Mouse (Mus musculus) limb, embryonic 13.5 days (tissue): Measurements from ENCODE around the gene Grhl3. TPM values are rescaled to one million over a fixed set of nuclear protein-coding genes. Genes with fewer than 3 reads are reported as not detected.

Source experiments
- ATAC-seq: fragments of 200-750 bp; cut with Nextera tagmentation; 2 replicates; pipeline ENCODE4 v1.8.0; 2017; ENCODE audit warnings: low read depth, moderate number of reproducible peaks, moderate TSS enrichment; ENCODE audit not compliant: low FRiP score
- H3K27ac ChIP-seq: fragments of 300-500 bp; sonication (generic); 2 replicates; pipeline ENCODE4 v1.5.1; 2015; ENCODE audit warnings: inconsistent platforms, mild to moderate bottlenecking, moderate library complexity
- H3K27me3 ChIP-seq: fragments of 300-500 bp; sonication (generic); 2 replicates; pipeline ENCODE4 v1.6.1; 2015; ENCODE audit warnings: mild to moderate bottlenecking, inconsistent platforms
- H3K36me3 ChIP-seq: fragments of 300-500 bp; sonication (generic); 2 replicates; pipeline ENCODE4 v1.6.1; 2015; ENCODE audit warnings: inconsistent platforms, mild to moderate bottlenecking, moderate library complexity
- H3K4me1 ChIP-seq: fragments of 300-500 bp; sonication (generic); 2 replicates; pipeline ENCODE4 v1.6.1; 2015; ENCODE audit warnings: inconsistent platforms
- H3K4me2 ChIP-seq: fragments of 300-500 bp; sonication (generic); replicated peaks from 2 replicates; pipeline ENCODE4 v1.6.1; 2015; ENCODE audit warnings: inconsistent platforms, mild to moderate bottlenecking, moderate library complexity
- H3K4me3 ChIP-seq: fragments of 300-500 bp; sonication (generic); 2 replicates; pipeline ENCODE4 v1.5.1; 2015; ENCODE audit warnings: moderate library complexity, mild to moderate bottlenecking, inconsistent platforms
- H3K9ac ChIP-seq: fragments of 300-500 bp; sonication (generic); 2 replicates; pipeline ENCODE4 v1.6.1; 2015; ENCODE audit warnings: mild to moderate bottlenecking, inconsistent platforms
- H3K9me3 ChIP-seq: fragments of 300-500 bp; sonication (generic); 2 replicates; pipeline ENCODE4 v1.6.1; 2016; ENCODE audit warnings: inconsistent platforms
- WGBS: fragments of 180-500 bp; shearing (Covaris S2); methylation state at CpG from one replicate; pipeline ENCODE4 v1.1.7; 2015; 5-methylcytosine and 5-hydroxymethylcytosine counted together
- polyA plus RNA-seq: library from polyadenylated mRNA; unstranded; fragments of >200 nt; fragmentation: Nextera tagmentation; extraction: Ambion mirVana; gene quantifications from 2 replicates; pipeline ENCODE4 v1.2.1, GENCODE M21; 2015

The Grhl3 gene
- polyA plus RNA-seq, 1 experiment from 2014 or later: 21.1 TPM

DNA sequence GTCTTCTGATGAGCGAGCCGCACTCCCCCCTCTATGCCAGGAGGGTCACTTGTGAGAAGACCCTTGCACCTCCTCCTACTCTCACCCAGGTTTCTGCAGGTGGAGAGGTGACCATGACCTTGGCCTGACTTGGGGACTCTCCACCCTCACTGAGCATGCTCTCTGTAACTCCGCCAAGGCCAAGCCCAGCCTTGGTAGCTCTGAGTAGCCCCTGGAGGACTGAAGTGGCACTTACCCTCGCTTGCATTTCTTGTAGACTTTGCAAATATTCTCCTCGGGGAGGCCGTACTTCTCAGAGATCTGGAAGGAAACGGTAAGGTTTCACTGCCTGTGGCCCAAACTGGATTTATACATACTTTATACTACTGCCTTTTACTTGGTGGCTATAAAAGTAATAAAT lies 27.4 kb downstream of the Grhl3 start:
- no peaks in the 10 kb centered on the region for H3K9me3 ChIP-seq
- H3K27ac ChIP-seq: no peak overlapping the region
- H3K36me3 ChIP-seq: no peaks in the 10 kb centered on the region
- no peak overlapping the region for H3K4me3 ChIP-seq
- no peak for ATAC-seq
- no peak overlapping the region for H3K9ac ChIP-seq
- H3K4me2 ChIP-seq: no peak overlapping the region
- H3K27me3 ChIP-seq: peaks cover 8% of the 10 kb centered on the region
- H3K4me1 ChIP-seq: peaks cover 72% of the 10 kb centered on the region
- WGBS: 71% methylated on average over 7 of the region's 7 CpGs

DNA sequence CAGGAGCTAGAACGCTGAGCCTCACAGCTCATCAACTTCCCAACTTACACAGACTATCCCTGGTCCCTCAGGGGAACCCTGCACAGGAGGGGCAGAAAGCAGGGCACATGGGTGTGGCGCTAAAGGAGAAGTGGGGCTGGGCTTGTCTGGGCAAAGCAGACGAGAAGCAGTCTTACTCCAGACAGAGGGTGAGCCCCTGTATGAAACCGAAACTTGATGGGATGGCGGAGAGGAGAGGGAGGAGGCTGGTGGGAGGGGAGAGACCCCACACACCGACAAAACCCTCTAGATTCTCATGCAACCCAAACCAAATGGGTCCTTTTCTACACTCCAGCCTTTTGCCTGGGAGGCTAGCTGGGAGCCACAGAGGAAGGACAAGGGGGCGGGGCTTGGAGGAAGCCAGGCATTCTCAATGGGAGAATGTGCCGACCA lies 28.3 kb downstream of the Grhl3 start:
- H3K27ac ChIP-seq: 0 out of 2 replicates have a peak overlapping the region, but pooled peaks have one; percentile 22
- WGBS: 5% methylated on average over 8 of the region's 8 CpGs
- H3K4me1 ChIP-seq: peaks cover 63% of the 10 kb centered on the region
- no peaks in the 10 kb centered on the region for H3K36me3 ChIP-seq
- H3K4me2 ChIP-seq: peak overlapping the region; percentile 58
- H3K27me3 ChIP-seq: no peaks in the 10 kb centered on the region; the same call in 1 of the 2 replicates
- no peak for ATAC-seq
- H3K9me3 ChIP-seq: no peaks in the 10 kb centered on the region
- H3K4me3 ChIP-seq: peak overlapping the region; percentile 30
- peak overlapping the region; percentile 58 for H3K9ac ChIP-seq

DNA sequence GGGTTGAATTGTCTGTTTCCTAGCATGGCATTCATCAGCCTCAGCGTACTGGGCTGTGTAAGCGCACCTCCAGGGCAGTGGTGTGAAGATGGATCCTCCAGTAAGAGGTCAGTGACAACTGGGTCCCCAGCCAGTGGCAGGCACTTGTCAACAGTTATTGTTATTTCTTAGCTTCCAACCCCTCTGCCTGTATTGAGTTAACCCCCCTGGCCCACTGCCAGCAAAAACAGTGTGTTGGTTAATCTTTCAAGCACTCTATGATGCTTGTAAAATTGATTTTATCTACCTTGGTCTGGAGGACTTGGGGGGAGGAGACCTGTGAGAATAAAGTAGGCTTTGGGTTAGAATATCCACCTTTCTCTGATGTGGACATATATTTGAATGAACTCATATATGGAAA lies 29.1 kb downstream of the Grhl3 start:
- Histone ChIP-seq H3K4me3 (no peak overlapping the region), H3K9ac (no peak overlapping the region), H3K4me1 (peaks cover 54% of the 10 kb centered on the region), H3K4me2 (no peak overlapping the region), H3K9me3 (no peaks in the 10 kb centered on the region), H3K27me3 (no peaks in the 10 kb centered on the region), H3K36me3 (no peaks in the 10 kb centered on the region), H3K27ac (no peak overlapping the region)
- no peak for ATAC-seq
- WGBS: 77% methylated on average over 2 of the region's 2 CpGs

DNA sequence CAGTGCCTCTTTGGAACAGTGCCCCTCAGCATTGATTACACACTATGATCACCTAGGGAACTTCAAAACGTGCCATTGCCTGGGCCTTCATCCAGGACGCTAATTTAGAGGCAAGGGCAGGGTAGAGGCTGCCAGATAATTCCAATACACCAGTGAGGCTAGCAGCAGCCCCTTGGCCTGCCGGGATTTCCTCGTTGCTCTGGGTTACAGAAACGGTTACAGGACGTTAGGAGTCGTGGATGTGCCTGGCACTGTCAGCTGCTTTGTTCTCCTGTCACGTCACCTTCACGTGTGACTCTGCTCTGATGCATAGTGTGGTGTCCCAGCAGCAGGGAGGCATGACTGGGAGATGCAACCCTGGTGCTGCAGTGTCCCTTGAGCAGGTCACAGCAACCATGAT lies 33.4 kb downstream of the Grhl3 start:
- H3K4me2 ChIP-seq: no peak overlapping the region
- H3K9ac ChIP-seq: no peak overlapping the region
- no peak overlapping the region for H3K4me3 ChIP-seq
- no peaks in the 10 kb centered on the region for H3K27me3 ChIP-seq
- ATAC-seq: no peak
- WGBS: 67% methylated on average over 9 of the region's 9 CpGs
- peaks cover 12% of the 10 kb centered on the region for H3K4me1 ChIP-seq
- no peak overlapping the region for H3K27ac ChIP-seq
- no peaks in the 10 kb centered on the region for H3K36me3 ChIP-seq
- H3K9me3 ChIP-seq: 0 out of 2 replicates have a peak, but pooled peaks cover under 1% of the 10 kb centered on the region

DNA sequence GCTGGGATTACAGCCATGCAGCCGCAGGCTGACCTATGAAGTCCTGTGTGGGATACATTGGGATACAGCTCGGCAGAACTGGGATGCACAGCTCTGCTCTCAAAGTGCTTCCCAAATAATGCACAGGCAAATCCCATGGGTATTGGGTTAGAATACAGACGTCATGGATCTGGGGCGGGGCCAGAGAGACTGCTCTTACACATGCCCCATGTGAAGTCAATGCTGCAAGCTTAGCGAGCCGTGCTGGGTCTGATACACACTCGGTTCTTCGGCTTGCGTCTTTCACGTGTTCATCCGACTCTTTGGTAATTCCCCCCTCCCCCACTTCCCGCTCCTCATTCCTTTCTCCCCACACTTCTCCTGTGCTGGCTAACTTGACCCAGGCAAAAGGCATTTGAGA lies 34.4 kb downstream of the Grhl3 start:
- Histone ChIP-seq H3K4me2 (no peak overlapping the region), H3K9me3 (0 out of 2 replicates have a peak, but pooled peaks cover 5% of the 10 kb centered on the region), H3K9ac (no peak overlapping the region), H3K27ac (no peak overlapping the region), H3K4me3 (no peak overlapping the region), H3K4me1 (peaks cover 2% of the 10 kb centered on the region), H3K27me3 (no peaks in the 10 kb centered on the region), H3K36me3 (no peaks in the 10 kb centered on the region)
- ATAC-seq: no peak
- WGBS: 84% methylated on average over 12 of the region's 12 CpGs

DNA sequence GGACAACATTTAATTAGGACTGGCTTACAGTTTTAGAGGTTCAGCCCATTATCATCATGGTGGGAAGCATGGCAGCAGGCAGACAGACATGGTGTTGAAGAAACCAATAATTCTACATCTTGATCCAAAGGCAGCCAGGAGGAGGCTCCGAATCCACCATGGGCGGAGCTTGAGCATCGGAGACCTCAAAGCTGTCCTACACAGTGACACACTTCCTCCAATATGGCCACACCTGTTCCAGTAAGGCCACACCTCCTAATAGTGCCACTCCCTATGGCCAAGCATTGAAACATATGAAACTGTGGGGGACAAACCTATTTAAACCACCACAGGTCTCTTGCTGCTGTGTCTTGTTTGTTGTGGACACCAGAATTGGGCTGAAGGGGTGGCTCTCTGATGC lies 38.4 kb downstream of the Grhl3 start:
- H3K36me3 ChIP-seq: no peaks in the 10 kb centered on the region
- 0 out of 2 replicates have a peak, but pooled peaks cover 7% of the 10 kb centered on the region for H3K9me3 ChIP-seq
- H3K4me1 ChIP-seq: no peaks in the 10 kb centered on the region
- ATAC-seq: no peak
- H3K27ac ChIP-seq: no peak overlapping the region
- no peak overlapping the region for H3K4me2 ChIP-seq
- no peaks in the 10 kb centered on the region for H3K27me3 ChIP-seq
- WGBS: 92% methylated on average over 3 of the region's 3 CpGs
- no peak overlapping the region for H3K4me3 ChIP-seq
- no peak overlapping the region for H3K9ac ChIP-seq

DNA sequence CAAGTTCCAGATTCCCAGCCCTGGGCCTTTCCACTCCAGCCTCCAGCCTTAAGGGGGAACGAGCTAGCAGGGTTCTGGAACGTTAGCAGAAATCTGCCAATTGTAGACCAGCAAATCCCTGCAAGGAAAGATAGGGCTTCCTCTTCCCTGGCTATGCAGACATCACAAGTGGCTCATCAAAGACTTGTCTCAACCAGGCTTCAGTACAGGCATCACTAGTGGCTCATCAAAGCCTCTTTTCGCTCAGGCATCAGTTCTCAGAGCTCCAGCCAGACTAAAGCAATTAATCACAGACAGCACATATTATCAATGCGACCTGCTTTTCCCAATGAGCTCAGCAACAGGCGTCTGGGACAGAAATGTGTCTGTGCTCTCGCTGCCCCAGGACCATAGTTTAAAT lies 40.4 kb downstream of the Grhl3 start:
- Histone ChIP-seq H3K4me3 (no peak overlapping the region), H3K36me3 (no peaks in the 10 kb centered on the region), H3K27ac (no peak overlapping the region), H3K4me1 (no peaks in the 10 kb centered on the region), H3K4me2 (no peak overlapping the region), H3K27me3 (no peaks in the 10 kb centered on the region), H3K9me3 (0 out of 2 replicates have a peak, but pooled peaks cover 7% of the 10 kb centered on the region), H3K9ac (no peak overlapping the region)
- WGBS: 60% methylated on average over 6 of the region's 6 CpGs
- no peak for ATAC-seq

DNA sequence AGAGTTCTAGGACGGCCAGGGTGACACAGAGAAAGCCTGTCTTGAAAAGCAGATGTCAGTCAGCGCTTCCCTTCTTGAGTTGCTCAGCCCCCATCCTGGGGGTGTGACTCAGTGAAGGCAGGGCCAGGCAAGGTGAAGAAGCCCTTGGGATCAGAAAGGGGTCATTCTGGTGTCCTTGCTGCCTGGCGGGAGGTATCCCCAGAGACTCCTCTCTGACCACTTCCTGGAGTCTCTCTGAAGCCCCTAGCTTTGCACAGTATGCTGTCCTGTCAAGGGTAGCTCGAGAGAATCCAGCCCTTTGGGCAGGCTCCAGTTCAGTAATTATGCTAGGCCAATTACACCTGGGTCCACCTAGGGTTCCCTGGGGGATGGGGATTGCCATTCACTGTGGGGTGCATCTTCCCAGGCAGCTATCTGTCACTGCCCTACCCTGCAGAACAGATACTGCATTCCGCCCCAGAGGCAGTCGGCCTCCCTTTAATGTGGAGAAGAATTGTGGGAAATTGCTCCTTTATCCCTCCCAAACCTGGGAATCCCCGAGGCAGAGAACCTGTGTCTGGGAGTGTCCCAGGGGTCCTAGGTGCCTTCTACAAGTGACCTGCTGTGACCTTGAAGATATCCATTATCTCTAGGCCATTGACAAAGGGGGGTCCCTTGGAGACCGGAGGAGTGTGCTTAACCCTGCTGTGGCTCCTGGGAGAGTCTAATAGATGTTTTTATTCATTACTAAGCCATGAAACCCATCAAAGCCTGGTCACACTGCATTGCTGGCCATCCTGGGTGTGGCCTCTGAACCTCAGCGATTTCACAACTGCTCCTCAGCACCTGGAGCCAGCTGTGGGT lies 41.4 kb downstream of the Grhl3 start:
- Histone ChIP-seq H3K4me2 (no peak overlapping the region), H3K4me3 (no peak overlapping the region), H3K9ac (no peak overlapping the region), H3K27ac (no peak overlapping the region), H3K4me1 (no peaks in the 10 kb centered on the region), H3K27me3 (no peaks in the 10 kb centered on the region), H3K36me3 (no peaks in the 10 kb centered on the region), H3K9me3 (0 out of 2 replicates have a peak, but pooled peaks cover 7% of the 10 kb centered on the region)
- ATAC-seq: no peak
- WGBS: 50% methylated on average over 9 of the region's 9 CpGs

DNA sequence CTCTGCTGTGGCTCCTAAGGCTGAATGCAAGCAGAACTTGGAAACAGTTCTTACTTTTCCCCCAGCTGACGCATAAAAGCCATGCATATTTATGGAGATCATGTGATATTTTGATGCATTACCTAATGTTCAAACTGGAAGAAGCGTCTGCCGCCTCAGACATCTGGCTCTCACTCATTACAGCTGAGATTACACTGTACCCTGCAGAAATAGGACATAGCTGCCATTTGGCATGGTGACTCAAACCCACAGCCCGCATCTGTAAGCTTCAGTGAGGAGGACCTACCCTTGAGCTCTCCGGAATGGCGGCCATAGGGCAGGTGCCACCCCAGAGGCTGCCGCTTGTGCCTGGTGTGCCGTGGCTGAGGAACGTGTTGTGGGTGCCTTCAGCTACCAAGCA lies 42.2 kb downstream of the Grhl3 start:
- Histone ChIP-seq H3K4me3 (no peak overlapping the region), H3K36me3 (no peaks in the 10 kb centered on the region), H3K27ac (no peak overlapping the region), H3K4me1 (peaks cover 7% of the 10 kb centered on the region), H3K9ac (no peak overlapping the region), H3K27me3 (no peaks in the 10 kb centered on the region), H3K4me2 (no peak overlapping the region), H3K9me3 (0 out of 2 replicates have a peak, but pooled peaks cover 7% of the 10 kb centered on the region)
- WGBS: 89% methylated on average over 9 of the region's 9 CpGs
- ATAC-seq: no peak

DNA sequence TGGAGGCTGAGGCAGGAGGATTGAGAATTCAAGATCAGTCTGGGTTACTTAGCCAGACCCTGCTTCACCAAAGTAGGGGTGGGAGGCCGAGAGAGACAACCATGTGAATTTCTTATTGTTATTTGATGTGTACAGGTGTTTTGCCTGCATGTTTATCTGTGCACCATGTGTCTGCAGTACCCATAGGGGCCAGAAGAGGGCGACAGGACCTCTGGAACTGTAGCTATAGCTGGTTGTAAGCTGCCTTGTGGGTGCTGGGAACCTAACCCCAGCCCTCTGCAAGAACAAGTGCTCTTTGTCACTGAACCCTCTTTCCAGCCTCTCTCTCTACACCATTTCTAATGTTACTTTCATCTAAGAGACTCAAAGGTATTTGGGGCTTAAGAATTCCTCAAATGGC lies 43.2 kb downstream of the Grhl3 start:
- WGBS: 66% methylated on average over 2 of the region's 2 CpGs
- H3K4me2 ChIP-seq: no peak overlapping the region
- no peak for ATAC-seq

DNA sequence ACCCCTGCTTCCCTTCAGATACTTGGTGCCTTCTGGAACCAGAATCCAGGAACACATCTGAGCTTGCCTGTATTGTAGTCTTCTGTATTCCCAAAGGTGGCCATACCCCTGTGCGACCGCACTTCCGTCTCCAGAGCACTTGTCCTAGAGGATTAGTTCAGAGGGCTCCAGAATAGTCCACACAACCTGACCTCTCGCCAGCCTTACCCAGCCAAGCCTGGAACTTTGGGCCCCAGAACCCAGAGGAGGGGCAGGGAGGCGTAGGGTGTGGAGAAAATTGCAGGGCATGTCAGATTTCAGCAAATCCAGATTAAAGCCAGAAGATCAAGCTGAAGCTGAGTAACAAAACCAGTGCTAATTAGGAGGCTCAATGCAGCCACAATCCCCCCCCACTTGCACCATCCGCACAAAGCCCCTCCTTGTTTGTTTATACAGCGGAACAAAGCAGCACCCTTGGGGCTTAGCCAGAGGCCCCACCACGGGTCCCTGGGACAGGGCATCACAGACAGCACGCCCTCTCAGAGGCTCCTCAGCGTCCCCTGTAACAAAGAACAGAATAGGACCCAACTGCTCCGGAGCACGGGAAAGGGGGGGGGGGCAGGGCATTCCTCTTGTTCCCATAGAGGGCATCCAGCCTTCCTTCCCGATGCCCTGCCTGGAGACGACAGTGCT lies 47.3 kb downstream of the Grhl3 start:
- Histone ChIP-seq H3K4me1 (peaks cover 21% of the 10 kb centered on the region), H3K27me3 (no peaks in the 10 kb centered on the region), H3K4me3 (no peak overlapping the region), H3K27ac (no peak overlapping the region), H3K9ac (no peak overlapping the region), H3K9me3 (0 out of 2 replicates have a peak, but pooled peaks cover 3% of the 10 kb centered on the region), H3K36me3 (no peaks in the 10 kb centered on the region), H3K4me2 (no peak overlapping the region)
- no peak for ATAC-seq
- 30% methylated on average over 14 of the region's 14 CpGs for WGBS

More for the DNA sequence above, 43.2 kb downstream of the Grhl3 start:
- Histone ChIP-seq H3K9me3 (0 out of 2 replicates have a peak, but pooled peaks cover 7% of the 10 kb centered on the region), H3K4me1 (peaks cover 10% of the 10 kb centered on the region), H3K4me3 (no peak overlapping the region), H3K27ac (no peak overlapping the region), H3K9ac (no peak overlapping the region), H3K27me3 (no peaks in the 10 kb centered on the region), H3K36me3 (no peaks in the 10 kb centered on the region)

DNA sequence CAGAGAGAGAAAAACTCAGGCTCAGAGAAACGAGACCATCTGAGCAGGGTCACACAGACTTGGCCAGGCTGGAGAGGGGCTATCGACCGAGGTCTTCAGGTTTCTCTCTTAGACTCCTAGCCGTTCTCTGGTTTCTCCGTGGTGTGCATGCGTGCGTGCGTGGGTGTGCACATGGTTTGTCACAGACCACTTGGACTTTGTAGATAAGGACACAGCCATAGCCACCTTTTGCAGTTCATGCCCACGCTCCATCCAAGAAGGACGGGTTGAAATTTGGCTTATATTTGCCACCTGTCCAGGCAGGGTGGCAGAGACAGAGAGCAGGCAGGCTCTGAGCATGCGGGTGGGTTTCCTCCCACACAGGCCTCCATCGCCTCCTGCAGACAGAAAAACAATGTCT lies 48.4 kb downstream of the Grhl3 start:
- Histone ChIP-seq H3K27me3 (no peaks in the 10 kb centered on the region), H3K36me3 (no peaks in the 10 kb centered on the region), H3K9ac (no peak overlapping the region), H3K9me3 (no peaks in the 10 kb centered on the region), H3K4me1 (peaks cover 21% of the 10 kb centered on the region), H3K27ac (no peak overlapping the region; the same call in 1 of the 2 replicates), H3K4me2 (no peak overlapping the region), H3K4me3 (no peak overlapping the region)
- 69% methylated on average over 12 of the region's 12 CpGs for WGBS
- no peak for ATAC-seq
